Mouse (Mus musculus) gastrocnemius, postnatal 14 days (tissue): Measurements from ENCODE around the gene Mlx. TPM values are rescaled to one million over a fixed set of nuclear protein-coding genes. Genes with fewer than 3 reads are reported as not detected.
A peak's percentile ranks its signal among the peaks of the same experiment; 100 is the strongest.
"Not testable (repeated sequence)": the region's sequence is repeated elsewhere in the genome, so short reads cannot be mapped to it uniquely, and the experiment has no call there.

ENCODE experiments used
- DNase-seq: peaks from one replicate; pipeline ENCODE4 v3.0.0; 2021; ENCODE audit warnings: mixed read lengths
- intact Hi-C: fragments of 180-260 bp; cut with DNase I; formaldehyde crosslinking; loops from one replicate; pipeline ENCODE4 v1.15.1; 2025; ENCODE audit warnings: low total_unique reads
- total RNA-seq, 2 experiments: library from RNA; stranded (reverse); gene quantifications; 2 replicates each; pipeline ENCODE4 v1.2.3; 2021

Gene Mlx
- total RNA-seq, 2 experiments from 2014 or later, result 10.8 to 12.4 TPM

- DNase-seq, result no peak
- intact Hi-C loops, result no loop called here
Observed at GRCm38 (mm10) chr11:101085617-101086322, 1.3 kb upstream of the Mlx start.

GRCm38 (mm10) chr11:101086323-101086674 lies 778 bp upstream of the Mlx start:
- DNase-seq, result no peak
- intact Hi-C loops, result no loop called here

- intact Hi-C loops, result no loop called here
- no peak for DNase-seq
Observed at GRCm38 (mm10) chr11:101087682-101088055, 592 bp downstream of the Mlx start.

- intact Hi-C loops, result no loop called here
- no peak for DNase-seq
Observed at GRCm38 (mm10) chr11:101089931-101090330, 2.9 kb downstream of the Mlx start.

GRCm38 (mm10) chr11:101094930-101095313 lies 7.8 kb downstream of the Mlx start:
- intact Hi-C loops, result loop anchor here (5.0 kb wide), 1 partner anchor 82 kb away; the partner anchor contains the start of gene Ccr10
- DNase-seq, result no peak

- peak; percentile 93 for DNase-seq
- intact Hi-C loops, result loop anchor here (5.0 kb wide), 1 partner anchor 82 kb away; the partner anchor contains the start of gene Ccr10
Observed at GRCm38 (mm10) chr11:101095314-101096024, 8.4 kb downstream of the Mlx start, which contains the start of gene Psmc3ip. Gene Psmc3ip (minus strand): TSS chr11:101095436.

GRCm38 (mm10) chr11:101098231-101098630 lies 11.2 kb downstream of the Mlx start:
- DNase-seq, result no peak
- intact Hi-C loops, result loop anchor here (5.0 kb wide), 1 partner anchor 79 kb away; the partner anchor contains the start of gene Ccr10

- intact Hi-C loops, result no loop called here
- no peak for DNase-seq
Observed at GRCm38 (mm10) chr11:101103011-101103410, 15.9 kb downstream of the Mlx start.

- DNase-seq, result no peak
- intact Hi-C loops, result no loop called here
Observed at GRCm38 (mm10) chr11:101109351-101109750, 22.3 kb downstream of the Mlx start.

- DNase-seq, result no peak
- intact Hi-C loops, result no loop called here
Observed at GRCm38 (mm10) chr11:101110708-101111107, 23.6 kb downstream of the Mlx start.

GRCm38 (mm10) chr11:101111178-101111577 lies 24.1 kb downstream of the Mlx start:
- DNase-seq, result no peak
- intact Hi-C loops, result no loop called here

- intact Hi-C loops, result no loop called here
- DNase-seq, result no peak
Observed at GRCm38 (mm10) chr11:101112186-101112585, 25.1 kb downstream of the Mlx start.

- intact Hi-C loops, result loop anchor here (5.0 kb wide), 1 partner anchor 52 kb away; no protein-coding TSS in a partner anchor
- no peak for DNase-seq
Observed at GRCm38 (mm10) chr11:101115564-101115963, 28.5 kb downstream of the Mlx start.

- intact Hi-C loops, result loop anchor here (5.0 kb wide), 1 partner anchor 49 kb away; no protein-coding TSS in a partner anchor
- DNase-seq, result no peak
Observed at GRCm38 (mm10) chr11:101118105-101118504, 31.0 kb downstream of the Mlx start.

- no peak for DNase-seq
- intact Hi-C loops, result loop anchor here (5.0 kb wide), 1 partner anchor 48 kb away; no protein-coding TSS in a partner anchor
Observed at GRCm38 (mm10) chr11:101119131-101119760, 32.2 kb downstream of the Mlx start.

GRCm38 (mm10) chr11:101119761-101120544 lies 32.9 kb downstream of the Mlx start, which contains the start of the genes Retreg3 and Tubg1:
Gene Retreg3 (minus strand): TSS chr11:101119893.
Gene Tubg1 (plus strand): TSS chr11:101119938.
- peak; percentile 99 for DNase-seq
- intact Hi-C loops, result loop anchor here (5.0 kb wide), 1 partner anchor 47 kb away; no protein-coding TSS in a partner anchor

- intact Hi-C loops, result no loop called here
Observed at GRCm38 (mm10) chr11:101120545-101121188, 33.6 kb downstream of the Mlx start.

GRCm38 (mm10) chr11:101124494-101124893 lies 37.4 kb downstream of the Mlx start:
- intact Hi-C loops, DNase-seq: not testable (repeated sequence)

More at GRCm38 (mm10) chr11:101120545-101121188, 33.6 kb downstream of the Mlx start:
- DNase-seq, result no peak

- DNase-seq, intact Hi-C loops: not testable (repeated sequence)
Observed at GRCm38 (mm10) chr11:101125008-101125407, 37.9 kb downstream of the Mlx start.
